Mouse (Mus musculus): ENCODE measurements at regions not wholly inside any gene's neighbourhood (a gene's known extent, or its start where the extent isn't known, plus 50 kb on each side); places are given as distances from the start of the nearest gene placed in this dataset.

GRCm38 (mm10) chr4:31697769-31698505 lies 266.0 kb upstream of the Map3k7 start:
- TF ChIP-seq CTCF (IDR thresholded peaks at IDR 0.05; ENCODE audit: control insufficient read depth, insufficient read depth, insufficient read length): no peak
- no peak for TF ChIP-seq FOSL1 (IDR thresholded peaks at IDR 0.05; ENCODE audit: insufficient read depth, low read length, poor library complexity, severe bottlenecking)
- no peak for TF ChIP-seq MYOG (IDR thresholded peaks at IDR 0.05; ENCODE audit: control insufficient read depth, extremely low read depth, insufficient read length)
- TF ChIP-seq CEBPB (IDR thresholded peaks at IDR 0.05; ENCODE audit: low read depth): no peak
- TF ChIP-seq MYOD1 (IDR thresholded peaks at IDR 0.05; ENCODE audit: control insufficient read depth, insufficient read length, low read depth): no peak
- TF ChIP-seq USF1 (IDR thresholded peaks at IDR 0.05; ENCODE audit: low read depth): no peak

All from C2C12 (cell line).